Mouse (Mus musculus): ENCODE results near the gene Ak2.

The Ak2 gene

DNA sequence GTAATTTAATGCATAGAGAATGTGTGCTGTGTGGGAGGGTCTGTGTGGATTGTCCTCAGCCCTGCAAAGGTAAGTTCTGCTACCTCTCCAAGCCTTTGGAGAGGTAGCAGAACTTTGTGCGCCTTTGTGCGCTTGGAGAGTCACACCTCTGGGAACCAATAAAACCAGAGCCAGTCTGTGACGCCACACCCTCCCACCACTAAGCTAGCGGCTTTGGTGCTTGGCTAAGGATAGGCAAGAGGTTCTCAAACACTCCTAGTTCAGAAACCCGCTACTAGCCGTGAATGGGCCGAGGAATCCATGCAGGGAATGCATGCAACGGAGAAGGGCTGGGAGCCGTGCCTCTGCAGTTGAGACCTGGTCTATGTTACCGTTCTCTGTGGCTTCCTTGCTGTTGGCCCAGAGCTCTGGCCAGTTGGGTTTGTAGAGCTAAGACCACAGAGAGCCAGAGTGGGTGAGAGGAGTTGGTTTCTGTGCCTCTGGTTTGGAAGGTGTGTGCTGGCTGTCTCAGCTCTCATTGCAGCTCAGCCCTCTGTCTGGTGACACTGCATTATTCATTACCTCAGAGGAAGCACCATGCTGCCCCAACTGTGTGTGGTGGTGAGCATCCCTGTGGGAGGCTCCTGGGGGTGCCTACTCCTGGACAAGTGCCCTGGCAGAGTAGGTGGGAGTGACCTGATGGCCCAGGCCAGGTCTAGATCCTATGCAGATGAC is 21.6 kb downstream of the Ak2 start:
- in situ Hi-C loops (cut with MboI, MseI): no loop called here

DNA sequence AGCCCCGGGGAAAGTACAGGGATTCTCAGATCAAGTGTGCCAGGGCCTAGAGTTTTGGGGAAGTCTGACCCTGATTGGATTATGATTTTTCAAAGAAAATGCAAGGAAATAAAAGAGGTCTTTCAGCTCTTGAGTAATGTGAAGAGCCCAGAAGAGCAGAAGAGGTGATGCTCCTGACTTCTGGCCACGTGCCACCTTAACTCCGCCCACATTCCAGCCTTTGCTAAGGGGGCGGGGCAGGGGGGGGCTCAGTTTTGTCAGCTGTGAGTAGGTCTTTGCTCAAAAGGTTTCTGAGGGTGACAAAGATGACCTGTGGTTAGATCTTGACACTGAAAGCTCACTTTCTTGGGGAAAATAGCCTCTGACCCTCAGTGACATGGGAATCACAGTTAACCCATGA is 24.6 kb downstream of the Ak2 start:
- in situ Hi-C loops (cut with MboI, MseI): no loop called here

DNA sequence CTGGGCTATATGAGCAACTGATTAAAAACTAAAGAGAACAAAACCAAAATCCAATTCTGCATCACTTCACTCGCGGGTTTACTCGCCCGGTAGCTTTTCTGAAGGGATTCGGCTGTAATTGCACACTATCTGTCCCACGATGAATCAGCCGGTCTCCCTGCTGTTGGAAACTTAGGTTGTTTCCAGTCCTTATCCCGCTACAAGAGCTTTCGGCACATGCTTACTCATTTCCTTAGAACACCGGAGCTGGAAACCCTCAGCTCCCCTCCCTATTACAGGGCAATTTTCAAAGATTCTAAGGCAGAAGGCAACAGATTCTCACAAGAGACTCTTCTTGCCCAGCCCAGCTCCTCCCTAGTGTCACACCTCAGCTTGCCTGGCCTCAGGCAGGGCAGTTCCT is 25.4 kb downstream of the Ak2 start:
- in situ Hi-C loops (cut with MboI, MseI): no loop called here

DNA sequence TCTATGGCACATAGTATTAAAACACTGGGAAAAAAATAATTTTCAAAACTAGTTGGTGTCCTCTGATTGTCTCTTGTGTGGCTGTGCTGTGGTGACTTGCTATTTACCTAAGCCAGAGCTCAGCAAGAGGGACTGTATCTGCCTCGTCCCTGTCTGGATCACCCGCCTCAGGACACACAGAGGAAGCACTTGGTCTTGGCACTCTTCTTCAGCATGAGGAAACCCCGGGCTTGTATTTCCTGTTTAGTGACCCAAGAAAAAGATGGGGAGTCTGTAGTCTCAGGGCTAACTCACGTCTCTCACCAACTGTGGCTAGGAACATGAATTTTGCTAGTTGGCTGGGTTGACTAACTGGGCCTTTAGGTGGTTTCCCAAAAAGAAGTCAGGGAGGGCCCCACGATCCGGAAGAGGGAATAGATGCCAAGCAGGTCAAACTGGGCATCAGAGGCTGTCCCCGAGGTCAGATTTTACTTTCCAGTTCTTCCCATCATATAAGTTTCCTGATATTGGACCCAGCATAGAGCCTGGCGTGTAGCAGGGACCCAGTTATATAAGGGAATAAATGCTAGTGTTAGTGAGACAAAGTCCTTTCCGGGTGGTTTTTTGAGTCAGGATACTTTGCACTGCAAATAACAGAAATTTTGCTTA is 27.2 kb downstream of the Ak2 start:
- in situ Hi-C loops (cut with MboI, MseI): no loop called here

DNA sequence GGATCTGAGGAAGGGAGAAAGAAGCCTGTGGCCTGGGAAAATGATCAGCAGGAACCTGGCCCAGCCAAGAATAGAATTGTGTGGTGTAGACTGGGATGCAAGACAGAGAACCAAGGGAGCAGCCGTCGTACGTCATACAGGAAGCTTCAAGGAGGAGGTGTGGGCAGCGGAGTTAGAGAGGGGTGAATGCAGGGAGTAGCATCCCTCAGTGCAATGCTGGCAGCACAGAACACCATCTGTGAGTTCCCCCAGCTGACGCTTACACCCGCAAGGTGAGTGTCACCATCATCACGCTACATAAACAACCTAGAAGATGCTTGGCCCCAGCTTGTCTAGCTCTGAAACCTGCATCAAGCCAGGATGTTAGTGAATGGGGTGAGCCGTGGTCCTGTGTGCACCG is 28.0 kb downstream of the Ak2 start:
- in situ Hi-C loops (cut with MboI, MseI): no loop called here

DNA sequence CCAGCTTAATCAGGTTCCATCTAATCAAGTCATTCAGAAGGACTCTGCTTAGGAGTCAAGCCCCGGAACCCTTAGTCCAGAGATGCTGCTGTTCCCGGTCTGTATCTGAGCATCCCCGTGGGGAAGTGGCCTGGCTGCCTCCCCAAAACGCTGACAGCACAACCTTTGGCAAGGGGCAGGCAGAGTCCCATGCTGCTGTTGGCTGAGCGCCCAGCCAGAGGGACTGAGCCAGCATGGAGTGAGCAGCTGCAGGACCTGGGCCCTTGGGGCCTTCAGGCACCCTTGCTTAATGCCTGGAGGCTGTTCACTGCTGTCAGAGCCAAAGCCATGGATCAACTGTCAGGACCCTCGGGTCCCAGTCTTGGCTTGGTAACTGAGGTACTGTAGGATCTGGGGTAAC is 28.7 kb downstream of the Ak2 start:
- in situ Hi-C loops (cut with MboI, MseI): no loop called here

DNA sequence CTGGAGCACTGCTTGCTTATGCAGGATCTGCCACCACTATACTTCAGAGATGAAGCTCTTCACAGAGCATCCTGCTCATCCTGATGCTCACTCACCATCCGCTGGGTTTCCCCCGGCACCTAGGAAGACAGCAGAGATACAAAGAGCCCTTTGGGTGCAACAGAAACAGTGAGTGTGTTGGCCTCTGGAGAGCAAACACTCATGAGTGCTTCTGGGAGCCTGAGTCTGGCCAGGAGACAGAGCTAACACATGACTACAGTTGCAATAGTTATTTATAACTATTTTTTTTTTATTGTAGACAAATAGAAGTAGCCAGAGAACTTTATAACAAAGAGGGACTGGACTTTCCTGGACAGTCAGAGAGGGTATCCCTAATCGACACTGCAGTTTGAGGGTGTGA is 29.7 kb downstream of the Ak2 start:
- in situ Hi-C loops (cut with MboI, MseI): no loop called here

DNA sequence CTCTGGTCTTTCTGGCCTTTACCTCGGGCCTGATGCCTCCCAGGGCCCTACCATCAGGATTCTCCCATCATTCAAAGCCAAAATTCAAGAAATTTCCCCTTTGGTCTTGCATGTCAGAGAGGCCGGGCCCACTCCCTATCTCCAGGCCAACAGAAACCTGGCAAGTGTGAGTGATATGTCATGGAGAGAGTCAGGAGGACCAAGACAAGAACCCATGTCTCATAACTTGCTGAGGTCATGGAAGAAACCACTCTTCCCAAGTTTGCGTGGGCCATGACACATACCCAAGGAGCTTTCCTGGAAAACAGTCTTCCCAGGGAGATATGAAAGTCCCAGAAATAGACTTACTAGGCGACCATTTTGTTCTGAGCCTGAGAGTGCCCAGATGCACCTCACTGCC is 30.1 kb downstream of the Ak2 start:
- in situ Hi-C loops (cut with MboI, MseI): no loop called here

DNA sequence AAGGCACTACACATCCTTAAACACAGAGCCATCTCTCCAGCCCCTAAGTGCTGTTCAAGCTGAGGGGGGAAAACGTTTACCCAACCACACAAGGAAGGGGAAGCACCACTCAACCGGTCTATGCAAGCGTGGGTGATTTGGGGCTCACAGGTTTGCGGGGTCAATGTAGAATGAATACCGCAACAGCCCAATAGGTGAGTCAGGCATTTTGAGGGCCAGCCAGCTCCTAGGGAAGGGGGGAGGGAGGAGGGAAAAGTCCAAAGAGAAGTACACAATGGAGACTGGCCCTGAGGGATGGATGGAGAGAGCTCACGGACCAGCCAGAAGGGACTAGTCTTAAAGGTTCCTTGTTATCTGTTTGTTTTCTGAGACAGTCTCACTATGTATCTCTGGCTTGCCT is 32.1 kb downstream of the Ak2 start:
- in situ Hi-C loops (cut with MboI, MseI): no loop called here

DNA sequence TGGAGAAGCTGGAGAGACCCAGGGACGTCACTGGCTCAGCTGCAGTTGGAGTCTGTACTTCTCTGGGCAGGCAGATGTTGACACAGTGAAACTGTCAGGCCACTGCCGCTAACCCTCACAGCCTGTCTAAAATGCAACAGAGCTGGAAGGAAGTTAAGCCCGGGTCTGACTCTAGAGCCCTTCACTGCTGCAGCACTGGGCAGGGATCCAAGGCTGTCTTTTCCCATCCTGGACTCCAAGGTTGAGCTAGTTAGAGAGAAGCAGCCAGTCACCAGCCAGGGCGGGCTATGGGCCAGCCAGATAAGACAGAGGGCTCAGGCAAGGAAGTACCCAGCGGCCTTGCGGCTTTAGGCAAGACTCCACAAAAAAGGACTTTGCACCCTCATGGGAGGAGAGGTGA is 33.0 kb downstream of the Ak2 start:
- in situ Hi-C loops (cut with MboI, MseI): no loop called here

DNA sequence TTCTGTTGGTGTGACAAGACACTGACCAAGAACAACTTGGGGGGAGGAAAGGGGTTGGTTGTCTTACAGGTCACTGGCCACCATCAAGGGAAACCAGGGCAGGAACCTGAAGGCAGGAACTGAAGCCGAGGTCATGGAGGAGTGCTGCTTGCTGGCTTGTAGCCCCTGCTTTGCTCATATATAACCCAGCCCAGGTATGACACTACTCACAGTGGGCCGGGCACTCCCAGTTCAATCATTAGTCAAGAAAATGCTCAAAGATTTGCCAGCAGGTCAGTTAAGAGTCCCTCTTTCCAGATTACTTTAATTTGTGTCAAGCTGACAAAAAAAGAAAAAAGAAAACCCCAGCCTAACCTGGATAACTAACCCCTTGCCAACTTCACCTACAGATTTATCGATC is 33.9 kb downstream of the Ak2 start:
- in situ Hi-C loops (cut with MboI, MseI): no loop called here

DNA sequence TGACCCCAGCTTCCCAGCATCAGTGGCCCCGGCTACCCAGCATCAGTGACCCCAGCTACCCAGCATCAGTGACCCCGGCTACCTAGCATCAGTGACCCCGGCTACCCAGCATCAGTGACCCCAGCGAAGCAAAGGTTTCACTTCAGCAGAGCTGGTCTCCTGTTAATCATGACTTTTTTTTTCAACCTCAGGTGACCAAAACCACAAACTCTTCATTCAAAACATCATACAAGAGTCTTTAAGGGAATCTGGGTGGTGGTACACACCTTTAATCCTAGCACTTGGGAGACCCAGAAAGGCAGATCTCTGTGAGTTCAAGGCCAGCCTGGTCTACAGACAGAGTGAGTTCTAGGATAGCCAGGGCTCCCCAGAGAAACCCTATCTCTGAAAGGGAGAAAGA is 39.0 kb downstream of the Ak2 start:
- in situ Hi-C loops (cut with MboI, MseI): no loop called here

DNA sequence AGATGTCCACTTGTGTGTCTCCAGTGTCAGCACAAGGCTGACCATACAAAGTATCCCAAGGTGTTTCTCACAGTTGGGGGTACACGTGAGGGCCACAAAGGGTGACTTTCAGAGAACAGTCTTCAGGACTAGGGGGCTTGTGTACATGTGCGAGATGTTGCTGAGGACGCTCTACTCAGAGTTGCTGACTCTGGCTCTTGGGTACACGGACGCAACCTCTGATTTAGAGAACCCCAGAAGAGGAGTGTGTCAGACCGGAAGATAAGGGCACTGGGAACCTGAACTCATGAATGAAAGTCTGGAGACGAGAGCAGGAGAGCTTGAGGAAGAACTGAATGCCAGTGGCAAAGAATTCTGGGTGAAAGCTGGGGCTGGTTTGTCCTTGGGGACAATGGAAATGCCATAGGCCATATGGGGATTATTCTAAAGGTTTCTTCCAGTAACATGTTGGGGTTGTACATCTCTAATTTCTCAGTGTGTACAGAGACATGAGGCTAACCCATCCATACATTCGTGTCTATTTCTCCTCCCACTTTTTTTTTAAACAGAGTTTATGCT is 39.7 kb downstream of the Ak2 start:
- in situ Hi-C loops (cut with MboI, MseI): no loop called here

DNA sequence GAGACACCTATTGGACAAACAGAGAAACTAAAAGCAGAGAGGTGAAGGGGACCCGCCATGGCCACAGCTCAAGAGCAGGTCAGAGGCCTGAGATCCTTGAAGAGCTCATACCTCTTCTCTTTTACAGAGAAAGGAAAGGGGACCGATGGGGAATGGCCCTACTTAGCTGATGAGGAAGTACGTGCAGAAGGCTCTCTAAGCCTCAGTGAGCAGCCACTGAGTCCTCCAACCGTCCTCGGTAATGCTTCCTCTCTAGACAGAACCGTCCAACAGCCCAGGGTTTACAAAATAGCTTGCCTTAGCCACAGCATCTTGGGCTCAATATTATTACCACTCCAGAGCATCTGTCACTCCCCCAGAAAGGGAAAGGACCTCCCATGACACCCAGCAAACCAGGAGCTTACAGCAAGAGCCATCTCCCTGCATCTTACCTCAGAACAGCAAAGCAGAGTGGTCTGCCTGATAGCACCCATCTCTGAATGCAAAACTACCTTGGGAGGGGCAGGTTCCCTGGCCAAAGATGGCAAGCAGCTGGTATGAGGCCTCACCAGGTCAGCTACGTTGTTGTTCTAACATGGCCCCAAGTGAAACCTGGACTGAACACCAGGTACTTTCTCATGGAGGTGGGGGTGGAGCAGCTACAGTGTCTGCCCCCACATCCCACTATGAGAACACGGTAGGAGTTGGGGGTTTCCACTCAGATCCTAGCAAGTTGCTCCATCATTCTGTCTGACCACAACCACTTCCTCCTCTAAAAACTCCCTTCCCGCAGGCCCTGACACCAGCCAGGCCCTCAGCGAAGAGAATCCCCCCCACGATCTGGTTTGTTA is 40.6 kb downstream of the Ak2 start:
- in situ Hi-C loops (cut with MboI, MseI): no loop called here

DNA sequence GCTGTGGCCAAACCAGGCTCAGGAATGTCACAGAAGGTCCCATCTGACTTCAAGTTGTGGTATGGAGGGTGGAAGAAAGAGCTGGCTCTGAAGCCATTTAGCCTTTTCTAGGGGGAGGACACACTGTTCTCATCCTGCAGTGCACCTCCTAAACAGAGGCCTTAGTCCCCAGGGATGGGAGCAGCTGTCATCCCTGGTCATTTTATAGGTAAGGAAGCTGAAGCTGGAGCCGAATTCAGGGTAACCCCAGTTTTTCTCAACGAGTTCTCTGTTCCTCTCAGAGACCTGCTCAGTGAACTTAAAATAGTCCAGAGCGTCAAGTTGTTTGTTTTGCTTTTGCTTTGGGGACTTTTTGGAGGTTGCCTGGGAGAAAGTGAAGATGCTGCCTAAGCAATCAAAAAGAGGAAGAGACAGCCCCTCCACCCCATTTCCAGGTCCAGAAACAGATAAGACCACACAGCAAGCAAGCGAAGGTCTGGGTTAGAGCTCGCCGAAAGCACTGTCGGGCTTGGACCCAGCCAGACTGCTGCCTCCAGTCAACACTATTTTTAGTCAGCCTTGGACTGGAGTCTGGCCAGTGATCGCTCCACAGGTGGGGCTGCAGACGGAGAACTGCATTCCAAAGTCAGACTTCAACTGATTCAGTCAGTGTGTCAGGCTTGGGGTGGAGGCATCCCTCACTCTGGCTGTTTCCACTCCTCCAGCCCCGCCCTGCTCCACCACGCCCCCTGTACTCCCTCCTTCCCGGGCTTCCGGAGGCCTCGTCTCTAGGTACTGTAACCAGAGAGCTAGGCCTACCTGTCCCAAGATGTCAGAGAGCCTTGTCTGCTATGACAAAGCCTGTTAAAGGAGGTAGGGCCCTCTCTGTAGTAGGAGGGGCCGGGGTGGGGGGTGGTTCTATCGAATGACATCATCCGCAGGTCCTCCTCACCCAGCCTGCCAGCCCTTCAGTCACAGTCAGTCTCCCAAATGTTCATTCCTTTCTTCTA is 41.5 kb downstream of the Ak2 start:
- in situ Hi-C loops (cut with MboI, MseI): no loop called here

DNA sequence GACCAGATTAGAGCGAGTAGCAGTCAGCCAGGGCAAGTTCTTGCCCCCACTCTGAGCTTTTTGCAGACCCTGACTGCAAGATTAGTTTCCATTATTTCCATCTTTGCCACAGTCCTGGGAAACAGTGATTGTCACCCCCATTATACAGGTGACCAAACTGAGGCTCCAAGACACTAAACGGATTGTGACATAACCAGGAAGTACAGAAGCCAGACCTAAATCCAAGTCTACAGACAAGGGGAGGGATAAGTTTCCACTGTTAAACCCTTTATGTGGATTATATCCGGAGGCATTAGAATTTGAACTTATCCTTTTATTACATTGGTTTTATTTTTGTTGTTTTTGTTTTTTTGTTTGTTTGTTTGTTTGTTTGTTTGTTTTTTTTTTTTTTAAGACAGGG is 42.5 kb downstream of the Ak2 start:
- in situ Hi-C loops (cut with MboI, MseI): no loop called here

DNA sequence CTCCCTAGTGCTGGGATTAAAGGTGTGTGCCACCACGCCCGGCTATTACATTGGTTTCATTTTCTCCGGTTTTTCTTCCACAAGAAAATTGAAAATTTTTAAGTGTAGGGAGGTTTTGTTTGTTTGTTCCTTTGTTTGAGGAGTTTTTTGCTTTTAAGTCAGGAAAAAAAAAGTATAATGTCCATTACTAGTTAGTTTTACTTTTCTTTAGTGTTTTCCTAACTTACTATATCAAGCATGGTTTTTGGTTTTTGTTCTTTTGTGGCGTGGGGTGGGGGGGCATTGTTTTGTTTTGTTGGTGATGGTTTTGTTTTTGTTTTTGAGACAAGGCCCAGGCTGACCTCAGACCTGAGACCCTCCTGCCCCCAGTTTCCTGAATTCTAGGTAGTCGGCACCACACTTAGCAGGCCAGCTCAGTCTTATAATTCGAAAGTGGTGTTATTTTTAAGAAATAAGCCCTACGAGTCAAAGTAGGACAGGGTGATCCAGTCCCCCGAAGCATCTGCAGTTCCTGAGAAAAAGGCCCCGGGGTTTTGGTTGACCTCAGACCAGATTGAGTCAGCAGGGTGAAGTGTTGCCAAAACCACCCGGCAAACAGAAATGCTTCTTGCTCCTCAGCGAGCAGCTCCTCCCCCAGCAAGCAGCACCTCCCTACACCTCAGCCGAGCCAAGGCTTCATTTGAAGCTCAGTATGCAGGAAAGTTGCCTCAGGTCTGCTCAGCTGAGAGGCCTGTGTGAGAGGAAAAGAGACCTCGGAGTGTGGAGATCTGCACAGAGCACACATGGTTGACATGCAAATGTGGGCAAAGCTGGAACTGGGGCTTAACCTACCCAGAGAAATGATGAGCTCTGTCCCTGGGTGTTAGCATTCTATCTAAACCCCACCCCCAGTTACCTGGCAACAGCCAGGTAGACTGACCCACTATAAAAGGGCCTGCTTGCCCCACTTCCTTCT is 43.2 kb downstream of the Ak2 start:
- in situ Hi-C loops (cut with MboI, MseI): no loop called here

DNA sequence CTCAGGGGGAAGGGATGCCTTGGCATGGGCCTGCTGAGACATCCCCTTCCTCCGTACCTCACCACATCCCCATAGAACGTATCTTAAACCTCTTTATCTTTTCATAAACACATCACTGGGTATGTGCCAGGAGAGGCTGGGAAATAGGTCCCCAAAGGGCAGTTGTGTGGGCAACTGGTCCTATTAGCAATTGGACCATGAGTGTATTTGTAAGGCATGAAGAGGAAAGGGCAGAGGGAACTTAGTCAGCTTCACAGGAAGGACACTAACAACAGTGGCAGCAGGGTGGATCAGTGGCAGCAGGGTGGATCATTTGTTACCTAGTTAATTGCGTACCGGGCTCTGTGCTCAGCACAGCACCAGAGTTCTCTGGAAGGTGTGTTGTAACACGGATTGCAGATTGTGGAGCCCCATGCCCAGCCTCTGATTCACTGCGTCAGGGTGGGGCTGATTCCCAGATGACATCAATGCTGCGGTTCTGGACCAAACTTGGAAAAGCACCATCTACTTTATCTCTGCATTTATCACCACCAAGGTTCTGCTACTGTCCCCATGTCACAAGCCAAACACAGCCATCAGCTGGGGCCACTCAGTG is 44.2 kb downstream of the Ak2 start:
- in situ Hi-C loops (cut with MboI, MseI): no loop called here

DNA sequence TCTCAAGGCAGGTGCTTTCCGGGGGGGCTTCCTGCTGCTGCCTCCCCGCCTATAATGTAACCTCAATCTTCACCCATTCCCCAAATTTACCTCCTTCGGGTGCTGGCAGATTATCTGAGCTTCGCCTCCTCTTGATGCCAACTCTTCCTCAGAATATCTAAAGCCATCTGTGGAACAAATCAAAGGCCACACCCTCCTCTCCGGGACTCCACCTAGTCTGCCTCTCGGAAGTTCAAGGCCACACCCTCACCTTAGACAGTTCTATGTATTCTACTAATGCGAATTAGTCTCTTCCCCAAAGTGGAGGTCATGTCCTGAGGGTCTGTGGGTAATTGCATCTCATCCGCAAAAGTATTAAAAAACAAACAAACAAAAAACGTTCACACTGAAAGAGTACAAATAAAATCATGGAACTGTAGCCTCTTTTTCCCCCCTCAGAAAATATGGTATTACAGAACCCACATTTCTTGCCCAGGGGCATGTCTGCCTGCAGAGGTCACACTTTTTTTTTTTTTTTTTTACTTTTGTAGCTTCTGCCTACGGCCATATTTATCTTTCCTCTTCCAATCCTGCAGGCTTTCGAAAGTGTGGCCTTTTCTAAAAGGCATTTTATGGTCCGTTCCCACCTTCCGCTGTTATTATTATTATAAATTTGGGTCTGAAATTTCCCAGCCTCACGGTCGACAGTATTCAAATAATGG is 56.1 kb downstream of the Ak2 start:
- in situ Hi-C loops (cut with MboI, MseI): loop anchor here (10.0 kb wide), 1 partner anchor 1753 kb away; no protein-coding TSS in a partner anchor
